Mouse (Mus musculus) neural tube, embryonic 11.5 days (tissue): ENCODE data around the gene Prkci. TPM values are rescaled to one million over a fixed set of nuclear protein-coding genes. Genes with fewer than 3 reads are reported as not detected.

Experiments used
- ATAC-seq: fragments of 200-750 bp; cut with Nextera tagmentation; 2 replicates; pipeline ENCODE4 v1.8.0; 2017; ENCODE audit warnings: moderate number of reproducible peaks, mild to moderate bottlenecking, moderate TSS enrichment, moderate library complexity; ENCODE audit not compliant: insufficient read depth, low FRiP score, low TSS enrichment
- DNase-seq: peaks from one replicate; pipeline ENCODE4 v3.0.0-alpha.2; 2015; ENCODE audit warnings: low spot score
- H3K27ac ChIP-seq: fragments of 300-500 bp; sonication (generic); 2 replicates; pipeline ENCODE4 v1.5.1; 2014; ENCODE audit warnings: low read depth, mild to moderate bottlenecking, low read length
- H3K27me3 ChIP-seq: fragments of 300-500 bp; sonication (generic); 2 replicates; pipeline ENCODE4 v1.6.1; 2014; ENCODE audit warnings: mild to moderate bottlenecking, low read length, mixed read lengths; ENCODE audit not compliant: control insufficient read depth, insufficient read depth
- H3K36me3 ChIP-seq: fragments of 300-500 bp; sonication (generic); 2 replicates; pipeline ENCODE4 v1.6.1; 2014; ENCODE audit warnings: mild to moderate bottlenecking, low read length, moderate library complexity, mixed read lengths; ENCODE audit not compliant: control insufficient read depth, insufficient read depth
- H3K4me1 ChIP-seq: fragments of 300-500 bp; sonication (generic); 2 replicates; pipeline ENCODE4 v1.6.1; 2014; ENCODE audit warnings: low read length, mixed read lengths; ENCODE audit not compliant: control insufficient read depth, insufficient read depth
- H3K4me2 ChIP-seq: fragments of 300-500 bp; sonication (generic); 2 replicates; pipeline ENCODE4 v1.6.1; 2014; ENCODE audit warnings: low read depth, mild to moderate bottlenecking, moderate library complexity
- H3K4me3 ChIP-seq: fragments of 300-500 bp; sonication (generic); 2 replicates; pipeline ENCODE4 v1.5.1; 2014; ENCODE audit warnings: low read depth, low read length
- H3K9ac ChIP-seq: fragments of 300-500 bp; sonication (generic); 2 replicates; pipeline ENCODE4 v1.6.1; 2014; ENCODE audit warnings: mild to moderate bottlenecking, low read length
- H3K9me3 ChIP-seq: fragments of 300-500 bp; sonication (generic); 2 replicates; pipeline ENCODE4 v1.6.1; 2016; ENCODE audit warnings: low read length; ENCODE audit not compliant: control insufficient read depth
- WGBS: fragments of 180-500 bp; shearing (Covaris S2); extraction: QIAGEN DNeasy Blood & Tissue Kit; methylation state at CpG from one replicate; pipeline ENCODE4 v1.1.7; 2014; 5-methylcytosine and 5-hydroxymethylcytosine counted together
- polyA plus RNA-seq: library from polyadenylated mRNA; unstranded; fragments of >200 nt; fragmentation: Nextera tagmentation; extraction: Ambion mirVana; gene quantifications from 2 replicates; pipeline ENCODE4 v1.2.1, GENCODE M21; 2014

Prkci gene
- polyA plus RNA-seq, 1 experiment from 2014 or later, result 47.8 TPM

DNA sequence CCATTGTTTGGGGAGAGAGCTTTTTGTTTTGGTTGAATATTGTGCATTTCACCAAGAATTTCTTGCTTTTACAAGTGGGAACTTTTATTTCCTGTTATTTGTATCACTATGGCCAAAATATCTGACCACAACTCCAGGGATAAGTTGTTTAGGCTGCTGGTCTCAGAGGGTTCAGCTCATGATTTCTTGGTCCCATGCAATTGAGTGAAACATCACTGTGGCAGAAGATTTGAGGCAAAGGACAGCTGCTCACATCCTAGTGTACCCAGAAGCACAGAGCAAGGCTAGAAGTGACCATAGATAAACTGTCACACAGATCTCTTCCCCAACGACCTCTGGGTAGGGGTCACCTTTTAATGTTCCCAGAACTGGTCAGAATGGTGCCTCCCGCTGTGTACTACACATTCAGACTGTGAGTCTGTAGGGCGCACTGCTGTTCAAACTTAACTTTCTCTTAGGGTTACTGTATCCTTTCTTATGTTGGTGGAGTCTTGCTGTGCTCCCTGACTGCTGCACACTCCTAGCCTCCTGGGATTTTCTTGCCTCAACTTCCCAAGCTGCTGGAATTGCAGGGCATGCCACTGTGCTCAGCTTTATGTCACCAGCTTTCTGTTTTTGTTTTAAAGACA, 5.6 kb downstream of the Prkci start:
- ATAC-seq, result no peak
- H3K9ac ChIP-seq, result no peak overlapping the region
- H3K4me2 ChIP-seq, result no peak overlapping the region
- no peak overlapping the region for H3K4me3 ChIP-seq
- no peaks in the 10 kb centered on the region for H3K27me3 ChIP-seq
- 0 out of 2 replicates have a peak, but pooled peaks cover 4% of the 10 kb centered on the region for H3K4me1 ChIP-seq
- no peaks in the 10 kb centered on the region for H3K36me3 ChIP-seq
- H3K9me3 ChIP-seq, result no peaks in the 10 kb centered on the region
- H3K27ac ChIP-seq, result no peak overlapping the region
- 18% methylated on average over 3 of the region's 3 CpGs for WGBS
- no peak for DNase-seq

DNA sequence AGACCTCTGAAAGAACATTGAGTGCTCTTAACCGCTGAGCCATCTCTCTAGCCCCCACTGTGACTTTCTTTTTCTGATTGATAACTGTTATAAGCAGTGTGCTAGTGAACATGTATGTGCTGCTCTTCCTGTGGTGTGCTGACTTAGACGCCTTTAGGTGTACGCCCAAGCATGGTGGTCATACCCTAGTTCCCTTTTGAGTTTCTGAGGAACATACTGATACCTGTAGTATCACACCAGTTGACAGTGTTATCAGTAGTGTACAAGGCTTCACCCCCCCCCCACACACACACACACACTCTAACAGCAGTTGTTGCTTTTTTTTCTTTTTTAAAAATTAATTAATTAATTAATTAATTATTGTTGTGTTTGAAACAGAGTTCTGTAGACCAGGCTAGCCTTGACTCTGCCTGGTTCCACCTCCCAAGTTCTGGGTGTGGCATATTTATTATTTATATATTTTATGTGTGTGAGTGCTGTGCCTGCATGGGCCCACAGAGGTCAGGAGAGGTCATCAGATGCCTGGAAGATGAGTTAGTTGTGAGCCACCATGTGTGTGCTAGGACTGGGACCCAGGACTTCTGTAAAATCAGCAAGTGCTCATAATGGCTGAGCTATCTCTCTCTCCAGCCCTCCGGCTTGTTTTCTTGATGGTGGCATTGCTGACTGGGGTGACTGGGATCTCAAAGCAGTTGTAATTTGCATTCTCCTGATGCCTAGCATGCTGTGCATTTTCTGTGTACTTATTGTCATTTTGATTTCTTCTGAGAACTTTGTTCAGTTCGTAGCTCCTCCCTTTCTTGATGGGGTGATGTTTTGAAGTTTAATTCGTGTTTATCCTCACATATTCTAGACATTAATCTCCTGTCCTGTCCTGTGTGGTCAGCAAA, 9.0 kb downstream of the Prkci start:
- no peak for DNase-seq
- Histone ChIP-seq H3K9me3 (no peaks in the 10 kb centered on the region), H3K9ac (no peak overlapping the region), H3K4me3 (no peak overlapping the region), H3K36me3 (no peaks in the 10 kb centered on the region), H3K27me3 (no peaks in the 10 kb centered on the region), H3K4me1 (no peaks in the 10 kb centered on the region), H3K27ac (no peak overlapping the region), H3K4me2 (no peak overlapping the region)
- 79% methylated on average over 6 of the region's 6 CpGs for WGBS
- no peak for ATAC-seq

DNA sequence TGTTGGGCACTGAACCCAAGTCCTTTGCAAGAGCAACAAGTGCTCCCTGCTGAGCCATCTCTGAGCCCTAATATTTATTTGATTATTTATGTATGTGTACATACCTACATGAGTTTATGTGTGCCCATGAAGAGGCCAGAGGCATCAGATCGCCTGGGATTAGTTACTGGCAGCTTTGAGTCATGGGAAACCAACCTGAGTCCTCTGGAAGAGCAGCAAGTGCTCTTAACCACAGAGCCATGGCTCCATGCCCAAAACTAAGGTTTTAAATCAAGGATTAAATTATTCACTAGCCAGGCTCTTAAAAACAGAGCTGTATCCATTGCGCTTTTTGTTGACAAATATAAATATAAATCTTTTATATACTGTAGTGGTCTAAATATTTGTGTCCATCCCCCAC, 18.8 kb downstream of the Prkci start:
- 90% methylated on average over 2 of the region's 2 CpGs for WGBS
- no peaks in the 10 kb centered on the region for H3K27me3 ChIP-seq
- no peak overlapping the region for H3K27ac ChIP-seq
- H3K4me1 ChIP-seq, result no peaks in the 10 kb centered on the region
- no peak overlapping the region for H3K4me3 ChIP-seq
- DNase-seq (no peak), ATAC-seq (no peak)
- H3K36me3 ChIP-seq, result no peaks in the 10 kb centered on the region
- no peak overlapping the region for H3K9ac ChIP-seq
- H3K4me2 ChIP-seq, result no peak overlapping the region
- H3K9me3 ChIP-seq, result no peaks in the 10 kb centered on the region

DNA sequence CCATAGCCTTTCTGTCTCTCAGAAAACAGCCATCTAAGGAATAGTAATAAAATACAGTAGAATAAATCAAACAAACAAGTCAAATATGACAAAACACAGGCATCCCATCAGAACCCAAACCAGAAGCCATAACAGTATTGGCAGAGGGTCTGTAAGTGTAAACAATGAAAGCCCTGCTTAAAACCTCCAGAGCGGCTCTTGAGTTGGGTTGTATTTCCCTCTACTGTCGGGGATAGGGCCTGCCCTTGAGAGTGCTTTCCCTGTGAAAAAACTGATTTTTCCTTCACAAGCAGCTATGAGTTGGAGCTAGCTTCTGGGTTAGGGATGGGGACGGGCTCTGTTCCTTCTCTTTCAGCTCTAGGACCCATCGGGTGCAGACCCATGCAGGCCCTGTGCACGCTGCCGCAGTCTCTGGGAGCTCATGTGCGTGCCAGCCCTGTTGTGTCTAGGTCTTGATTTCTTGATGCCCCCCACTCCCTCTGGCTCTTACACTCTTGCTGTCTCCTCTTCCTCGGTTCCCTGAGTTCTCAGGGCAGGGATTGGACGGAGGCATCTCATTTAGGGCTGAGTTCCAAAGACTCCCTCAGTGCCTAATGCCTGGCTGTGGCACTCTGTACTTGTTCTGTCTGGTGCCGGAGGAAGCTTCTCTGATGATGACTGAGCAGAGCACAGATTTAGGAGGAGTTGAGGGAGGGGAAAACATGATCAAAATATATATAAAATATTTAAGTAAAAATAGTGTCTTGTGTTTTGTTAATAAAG, 20.3 kb downstream of the Prkci start:
- no peak overlapping the region for H3K4me2 ChIP-seq
- H3K4me3 ChIP-seq, result no peak overlapping the region
- H3K27ac ChIP-seq, result no peak overlapping the region
- ATAC-seq (no peak), DNase-seq (no peak)
- WGBS, result 85% methylated on average over 10 of the region's 10 CpGs
- H3K4me1 ChIP-seq, result no peaks in the 10 kb centered on the region
- H3K27me3 ChIP-seq, result no peaks in the 10 kb centered on the region
- no peak overlapping the region for H3K9ac ChIP-seq
- no peaks in the 10 kb centered on the region for H3K36me3 ChIP-seq
- H3K9me3 ChIP-seq, result no peaks in the 10 kb centered on the region

DNA sequence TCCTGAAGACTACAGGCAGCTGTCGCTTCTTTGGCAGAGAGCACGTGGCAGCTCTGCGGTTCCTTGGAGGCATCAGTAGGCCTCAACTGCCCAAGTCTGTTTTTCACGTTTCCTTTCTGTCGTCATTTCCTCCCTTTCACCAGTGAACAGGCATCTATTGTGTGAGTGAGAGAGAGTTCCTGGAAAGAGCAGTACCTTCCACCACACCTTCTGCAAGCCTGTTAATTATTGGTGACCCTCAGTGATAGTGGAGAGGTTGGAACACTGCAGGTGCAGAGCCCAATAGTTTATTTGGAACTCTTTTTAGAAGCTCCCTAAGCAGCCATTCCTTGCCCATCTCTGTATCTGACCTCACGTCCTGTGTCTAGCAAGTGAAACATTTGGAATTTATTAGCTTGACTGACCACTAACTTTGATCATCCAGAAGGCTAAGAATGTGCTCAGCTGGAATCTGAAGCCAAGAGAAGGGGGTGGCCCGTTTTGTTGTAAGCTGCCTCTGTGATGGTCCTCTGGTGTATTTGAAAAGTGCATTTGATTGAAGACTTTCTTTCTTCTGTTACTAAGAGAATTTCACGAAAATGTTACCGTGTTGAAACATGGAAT, 21.1 kb downstream of the Prkci start:
- no peak overlapping the region for H3K4me2 ChIP-seq
- no peak overlapping the region for H3K4me3 ChIP-seq
- H3K27me3 ChIP-seq, result no peaks in the 10 kb centered on the region
- H3K4me1 ChIP-seq, result no peaks in the 10 kb centered on the region
- no peak overlapping the region for H3K9ac ChIP-seq
- H3K36me3 ChIP-seq, result no peaks in the 10 kb centered on the region
- H3K27ac ChIP-seq, result no peak overlapping the region
- H3K9me3 ChIP-seq, result no peaks in the 10 kb centered on the region
- DNase-seq, result peak; percentile 15
- 40% methylated on average over 9 of the region's 9 CpGs for WGBS
- ATAC-seq, result no peak

DNA sequence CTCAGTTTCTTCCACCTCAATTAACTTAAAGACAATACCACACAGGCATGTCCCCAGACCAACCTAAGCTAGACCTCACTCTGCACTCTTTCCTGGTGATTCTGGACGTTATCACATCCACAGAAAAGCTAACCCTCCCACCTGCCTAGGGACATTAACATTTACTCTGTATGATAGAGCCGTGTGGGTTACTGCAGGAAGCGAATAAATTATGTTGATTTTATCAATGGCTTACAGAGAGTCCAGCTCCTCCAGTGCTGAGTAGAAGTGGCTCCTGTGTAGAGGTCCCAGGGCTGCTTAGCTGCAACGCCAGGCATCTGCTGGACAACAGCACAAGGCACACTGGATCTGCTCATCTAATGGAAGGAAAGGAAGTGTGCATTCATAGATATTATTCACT, 22.1 kb downstream of the Prkci start:
- Histone ChIP-seq H3K27me3 (no peaks in the 10 kb centered on the region), H3K27ac (no peak overlapping the region), H3K36me3 (no peaks in the 10 kb centered on the region), H3K9ac (no peak overlapping the region), H3K9me3 (no peaks in the 10 kb centered on the region), H3K4me2 (no peak overlapping the region), H3K4me3 (no peak overlapping the region), H3K4me1 (no peaks in the 10 kb centered on the region)
- WGBS, result 64% methylated on average over 4 of the region's 4 CpGs
- no peak for ATAC-seq
- no peak for DNase-seq

DNA sequence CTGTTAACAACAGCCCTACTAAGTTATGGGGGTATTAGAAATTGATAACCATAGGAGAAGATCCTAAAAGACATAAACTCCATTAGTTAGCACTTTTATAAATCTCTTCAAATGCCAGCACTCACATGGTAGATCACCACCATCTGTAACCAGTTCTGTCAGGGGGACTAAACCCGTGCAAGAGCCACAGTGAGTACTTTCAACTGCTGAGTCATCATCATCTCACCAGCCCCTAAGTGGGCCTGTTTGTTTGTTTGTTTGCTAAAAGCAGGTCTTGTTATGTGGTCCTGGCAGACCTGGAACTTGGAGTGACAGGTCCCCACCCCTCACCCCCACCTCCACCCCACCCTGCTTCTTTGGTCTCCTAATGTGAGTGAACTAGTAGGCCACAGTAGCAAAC, 23.7 kb downstream of the Prkci start:
- no peak overlapping the region for H3K27ac ChIP-seq
- no peaks in the 10 kb centered on the region for H3K36me3 ChIP-seq
- H3K4me2 ChIP-seq, result no peak overlapping the region
- ATAC-seq (no peak), DNase-seq (no peak)
- no peak overlapping the region for H3K4me3 ChIP-seq
- 0 out of 2 replicates have a peak, but pooled peaks cover 4% of the 10 kb centered on the region for H3K4me1 ChIP-seq
- no peaks in the 10 kb centered on the region for H3K27me3 ChIP-seq
- H3K9ac ChIP-seq, result no peak overlapping the region
- WGBS, result 88% methylated on average over 1 of the region's 1 CpGs
- no peaks in the 10 kb centered on the region for H3K9me3 ChIP-seq

DNA sequence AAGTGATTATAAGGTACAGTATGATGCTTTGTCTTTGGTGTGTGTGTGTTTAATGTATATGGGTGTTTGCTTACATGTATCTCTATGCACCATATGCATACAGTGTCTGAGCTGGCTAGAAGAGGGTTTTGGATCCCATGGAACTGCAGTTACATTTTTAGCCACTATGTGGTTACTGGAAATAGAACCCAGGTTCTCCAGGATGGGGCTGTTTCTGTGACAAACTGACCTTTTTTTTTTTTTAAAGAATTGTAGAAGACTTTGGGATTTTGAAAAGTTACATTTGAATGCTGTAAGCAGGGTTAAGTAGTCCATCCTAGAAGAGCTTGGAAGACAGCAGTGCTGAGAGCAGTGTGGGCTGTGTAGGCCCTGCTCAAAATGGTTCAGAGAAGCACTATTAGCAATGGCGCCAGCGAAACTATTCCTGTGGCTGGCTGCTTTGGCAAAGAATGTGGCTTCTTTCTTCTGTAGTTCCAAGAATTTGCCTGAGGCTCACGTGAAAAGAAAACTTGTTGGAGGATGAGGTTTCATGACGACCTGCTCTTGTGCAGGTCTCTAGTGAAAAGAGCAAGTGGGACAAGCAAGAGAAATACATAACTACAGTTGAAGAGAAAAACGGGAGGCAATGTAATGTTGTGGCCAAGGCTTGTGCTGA, 24.4 kb downstream of the Prkci start:
- 94% methylated on average over 5 of the region's 5 CpGs for WGBS
- Histone ChIP-seq H3K4me2 (no peak overlapping the region), H3K9ac (no peak overlapping the region), H3K4me1 (0 out of 2 replicates have a peak, but pooled peaks cover 4% of the 10 kb centered on the region), H3K27ac (no peak overlapping the region), H3K36me3 (no peaks in the 10 kb centered on the region), H3K9me3 (no peaks in the 10 kb centered on the region), H3K27me3 (no peaks in the 10 kb centered on the region), H3K4me3 (no peak overlapping the region)
- no peak for DNase-seq
- no peak for ATAC-seq
